Mouse (Mus musculus): ENCODE data around the gene Serinc3.

Gene Serinc3

GRCm38 (mm10) chr2:163595119-163595518 lies 49.8 kb downstream of the Serinc3 start:
- DNase-seq (ENCODE audit: low spot score): no peak

GRCm38 (mm10) chr2:163593636-163594282 lies 51.2 kb downstream of the Serinc3 start:
- DNase-seq (ENCODE audit: low spot score): no peak

GRCm38 (mm10) chr2:163592084-163592483 lies 52.8 kb downstream of the Serinc3 start:
- no peak for DNase-seq (ENCODE audit: low spot score)

- DNase-seq (ENCODE audit: low spot score): peak; percentile 13
These were observed 53.9 kb downstream of the Serinc3 start for GRCm38 (mm10) chr2:163590996-163591395.

- no peak for DNase-seq (ENCODE audit: low spot score)
These were observed 54.7 kb downstream of the Serinc3 start for GRCm38 (mm10) chr2:163590211-163590610.

- DNase-seq (ENCODE audit: low spot score): no peak
These were observed 57.4 kb downstream of the Serinc3 start for GRCm38 (mm10) chr2:163587506-163587905.

- peak; percentile 60 for DNase-seq (ENCODE audit: low spot score)
These were observed 58.3 kb downstream of the Serinc3 start for GRCm38 (mm10) chr2:163586384-163587261.

- no peak for DNase-seq (ENCODE audit: low spot score)
These were observed 60.9 kb downstream of the Serinc3 start for GRCm38 (mm10) chr2:163584088-163584426.

- no peak for DNase-seq (ENCODE audit: low spot score)
These were observed 61.5 kb downstream of the Serinc3 start for GRCm38 (mm10) chr2:163583226-163584087.

- DNase-seq (ENCODE audit: low spot score): no peak
These were observed 64.6 kb downstream of the Serinc3 start for GRCm38 (mm10) chr2:163580069-163580945.

GRCm38 (mm10) chr2:163577986-163578385 lies 66.9 kb downstream of the Serinc3 start:
- no peak for DNase-seq (ENCODE audit: low spot score)

- DNase-seq (ENCODE audit: low spot score): peak; percentile 17
These were observed 69.7 kb downstream of the Serinc3 start for GRCm38 (mm10) chr2:163575248-163575647.

GRCm38 (mm10) chr2:163574321-163574720 lies 70.6 kb downstream of the Serinc3 start:
- DNase-seq (ENCODE audit: low spot score): no peak
